Mouse (Mus musculus): ENCODE measurements around the gene Fbxw9. TPM values are rescaled to one million over a fixed set of nuclear protein-coding genes. Genes with fewer than 3 reads are reported as not detected.

Fbxw9 gene
- total RNA-seq, 2 experiments from 2014 or later: 19.3 to 19.8 TPM

DNA sequence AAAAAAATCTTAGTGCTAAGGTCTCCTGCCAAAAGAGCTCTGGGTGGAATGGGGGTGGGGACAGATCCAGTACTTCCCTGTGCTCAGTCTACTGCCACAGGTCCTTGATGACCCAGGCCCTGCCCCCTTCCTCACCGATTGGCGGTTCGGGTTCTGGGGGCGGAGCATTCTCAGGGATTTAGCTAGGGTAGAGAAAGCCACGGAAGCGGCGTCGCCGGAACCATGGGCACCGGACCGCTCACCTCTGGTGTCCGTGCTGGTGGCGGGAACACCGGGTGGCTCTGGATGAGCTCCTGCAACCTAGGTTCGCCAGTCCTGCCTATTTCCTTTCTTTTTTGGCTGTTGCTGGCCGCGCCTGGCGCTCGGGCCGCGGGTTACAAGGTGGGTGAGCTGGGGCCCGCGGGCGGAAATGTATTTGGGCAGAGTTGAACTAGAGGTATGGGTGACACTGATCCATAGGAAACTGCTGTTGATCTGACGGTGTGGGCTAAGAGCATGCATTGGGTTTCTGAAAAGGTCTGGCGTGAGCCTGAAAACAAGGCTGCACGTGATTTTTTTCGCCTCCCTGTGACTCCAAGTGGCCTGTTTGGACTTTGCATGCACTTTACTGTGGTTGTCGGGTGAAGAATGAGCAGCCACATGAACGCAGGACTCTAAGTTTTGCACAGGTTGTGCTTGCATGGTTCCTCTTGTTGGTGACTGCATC lies 23.4 kb downstream of the Fbxw9 start, which contains the start of gene Man2b1:
Gene Man2b1 (plus strand): TSS at position 163 of the 706 bp plus-strand sequence.
- DNase-seq (ENCODE audit: low spot score in 2 of 2): peak; percentile 84 to 92

DNA sequence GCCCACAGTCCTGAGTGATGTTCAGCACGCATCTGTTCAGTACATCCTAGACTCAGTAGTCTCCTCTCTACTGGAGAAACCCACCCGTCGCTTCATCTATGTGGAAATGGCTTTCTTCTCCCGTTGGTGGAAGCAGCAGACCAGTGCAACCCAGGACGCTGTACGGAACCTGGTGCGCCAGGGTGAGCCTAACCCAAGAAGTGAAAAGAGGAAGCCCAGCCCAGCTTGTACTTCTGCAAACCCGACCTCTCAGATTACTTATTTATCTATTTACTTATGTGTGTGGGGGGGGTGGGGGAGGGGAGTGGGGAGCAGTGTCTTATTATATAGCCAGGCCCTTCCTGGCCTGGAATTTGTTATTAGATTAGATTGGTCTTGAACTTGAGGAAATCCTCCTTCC lies 24.8 kb downstream of the Fbxw9 start:
- DNase-seq (ENCODE audit: low spot score in 2 of 2): no peak

DNA sequence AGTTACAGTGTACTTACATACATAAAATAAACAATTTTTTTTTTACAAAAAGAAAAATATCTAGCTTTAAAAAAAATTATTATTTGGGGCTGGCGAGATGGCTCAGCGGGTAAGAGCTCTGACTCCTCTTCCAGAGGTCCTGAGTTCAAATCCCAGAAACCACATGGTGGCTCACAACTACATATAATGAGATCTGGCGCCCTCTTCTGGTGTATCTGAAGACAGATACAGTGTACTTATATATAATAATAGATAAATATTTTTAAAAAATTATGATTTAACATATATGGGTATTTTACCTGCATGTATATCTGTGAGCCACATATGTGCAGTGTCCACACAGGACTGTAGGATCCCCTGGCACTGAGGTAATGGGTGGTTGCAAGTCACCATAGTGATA lies 26.4 kb downstream of the Fbxw9 start:
- no peak for DNase-seq (ENCODE audit: low spot score in 2 of 2)

DNA sequence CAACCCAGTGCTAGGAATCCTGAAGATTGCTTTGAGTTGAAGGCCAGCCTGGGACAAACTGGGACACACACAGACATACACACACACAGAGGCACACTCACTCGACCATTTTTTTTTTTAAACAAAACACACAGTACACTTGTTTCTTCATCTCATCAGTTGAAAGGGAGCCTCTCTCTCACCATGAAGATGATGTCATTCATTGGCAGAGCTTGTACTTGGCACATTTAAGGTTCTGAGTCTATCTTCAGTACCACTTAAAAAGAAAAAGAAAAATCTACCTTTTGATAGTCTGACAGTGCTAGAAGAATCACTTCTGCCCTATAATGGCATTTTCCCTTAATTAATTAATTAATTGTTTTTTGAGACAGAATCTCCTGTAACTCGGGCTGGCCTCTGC lies 28.9 kb downstream of the Fbxw9 start:
- no peak for DNase-seq (ENCODE audit: low spot score in 2 of 2)

DNA sequence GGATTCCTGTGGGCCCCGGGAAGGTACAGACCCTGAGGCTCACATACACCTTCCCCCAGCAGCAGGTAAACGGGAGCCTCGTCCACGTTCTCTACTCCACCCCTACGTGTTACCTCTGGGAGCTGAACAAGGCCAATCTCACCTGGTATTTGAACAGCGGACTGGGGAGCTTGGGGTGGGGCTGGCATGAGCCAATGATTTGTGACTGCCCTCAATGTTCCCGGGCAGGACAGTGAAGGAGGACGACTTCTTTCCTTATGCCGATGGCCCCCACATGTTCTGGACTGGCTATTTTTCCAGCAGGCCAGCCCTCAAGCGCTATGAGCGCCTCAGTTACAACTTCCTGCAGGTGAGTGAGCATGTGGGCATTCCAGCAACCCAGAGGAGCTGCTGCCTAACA lies 31.0 kb downstream of the Fbxw9 start:
- no peak for DNase-seq (ENCODE audit: low spot score in 2 of 2)

DNA sequence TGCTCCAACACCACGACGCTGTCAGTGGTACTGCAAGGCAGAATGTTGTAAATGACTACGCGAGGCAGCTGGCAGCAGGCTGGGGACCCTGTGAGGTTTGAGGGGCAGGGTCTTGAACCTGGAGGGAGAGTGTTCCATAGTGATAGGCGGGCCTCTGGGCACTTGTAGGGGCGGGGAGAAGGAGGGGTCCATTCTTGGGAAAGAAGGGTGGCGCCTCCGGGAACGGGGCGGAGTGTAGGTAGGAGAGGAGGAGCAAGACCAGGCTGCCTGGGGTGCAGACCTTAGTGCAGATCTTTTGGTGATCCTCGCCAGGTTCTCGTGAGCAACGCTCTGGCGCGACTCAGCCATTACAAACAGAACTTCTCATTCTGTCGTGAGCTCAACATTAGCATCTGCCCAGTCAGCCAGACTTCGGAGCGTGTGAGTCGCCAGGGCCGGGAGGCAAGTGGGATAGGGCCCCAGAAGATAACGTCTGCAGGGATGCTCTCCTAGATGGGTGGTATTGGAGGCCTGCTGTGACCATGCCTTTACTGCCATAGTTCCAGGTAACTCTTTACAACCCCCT lies 31.8 kb downstream of the Fbxw9 start:
- no peak for DNase-seq (ENCODE audit: low spot score in 2 of 2)

DNA sequence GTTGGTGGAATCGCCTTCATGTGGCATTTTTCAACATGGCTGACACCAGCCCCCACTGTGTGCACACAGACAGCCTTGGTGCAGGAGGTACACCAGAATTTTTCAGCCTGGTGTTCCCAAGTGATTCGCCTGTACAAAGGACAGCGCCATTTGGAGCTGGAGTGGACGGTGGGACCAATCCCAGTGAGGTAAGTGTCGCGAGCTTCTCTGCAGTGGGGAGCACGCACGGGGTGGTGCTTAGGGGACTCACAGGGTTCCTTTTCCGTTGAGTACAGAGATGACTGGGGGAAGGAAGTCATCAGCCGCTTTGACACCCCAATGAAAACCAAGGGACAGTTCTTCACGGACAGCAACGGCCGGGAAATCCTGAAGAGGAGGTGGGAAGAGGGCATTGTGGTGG lies 35.2 kb downstream of the Fbxw9 start:
- no peak for DNase-seq (ENCODE audit: low spot score in 2 of 2)

DNA sequence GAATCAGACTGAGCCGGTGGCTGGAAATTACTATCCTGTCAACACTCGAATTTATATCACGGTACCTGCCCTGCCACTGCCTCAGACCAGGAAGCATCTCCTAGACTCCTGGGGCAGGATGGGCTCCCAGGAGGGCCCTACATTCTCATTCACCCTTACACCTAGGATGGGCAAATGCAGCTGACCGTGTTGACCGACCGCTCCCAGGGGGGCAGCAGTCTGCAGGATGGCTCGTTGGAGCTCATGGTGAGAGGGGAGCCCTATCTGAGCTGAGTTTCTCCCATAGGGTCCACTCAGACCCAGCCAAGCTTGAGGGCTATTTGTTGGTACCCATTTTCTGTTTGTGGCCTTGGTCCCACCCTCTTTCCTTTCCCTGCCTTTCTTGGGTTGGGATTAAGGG lies 35.7 kb downstream of the Fbxw9 start:
- no peak for DNase-seq (ENCODE audit: low spot score in 2 of 2)

DNA sequence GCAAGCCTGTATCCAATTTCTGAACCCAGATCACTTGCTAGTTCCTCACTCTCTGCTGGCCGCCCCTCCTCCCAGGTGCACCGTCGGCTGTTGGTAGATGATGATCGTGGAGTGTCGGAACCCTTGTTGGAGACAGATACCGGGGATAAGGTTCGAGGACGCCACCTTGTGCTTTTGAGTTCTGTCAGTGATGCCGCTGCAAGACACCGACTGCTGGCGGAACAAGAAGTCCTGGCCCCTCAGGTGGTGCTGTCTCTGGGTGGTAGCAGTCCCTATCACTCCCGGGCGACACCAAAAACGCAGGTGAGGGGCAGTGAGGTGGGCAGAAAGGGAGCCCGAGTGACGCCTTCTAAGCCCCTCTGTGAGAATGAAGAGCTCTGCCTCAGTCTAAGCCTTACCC lies 36.3 kb downstream of the Fbxw9 start:
- no peak for DNase-seq (ENCODE audit: low spot score in 2 of 2)

DNA sequence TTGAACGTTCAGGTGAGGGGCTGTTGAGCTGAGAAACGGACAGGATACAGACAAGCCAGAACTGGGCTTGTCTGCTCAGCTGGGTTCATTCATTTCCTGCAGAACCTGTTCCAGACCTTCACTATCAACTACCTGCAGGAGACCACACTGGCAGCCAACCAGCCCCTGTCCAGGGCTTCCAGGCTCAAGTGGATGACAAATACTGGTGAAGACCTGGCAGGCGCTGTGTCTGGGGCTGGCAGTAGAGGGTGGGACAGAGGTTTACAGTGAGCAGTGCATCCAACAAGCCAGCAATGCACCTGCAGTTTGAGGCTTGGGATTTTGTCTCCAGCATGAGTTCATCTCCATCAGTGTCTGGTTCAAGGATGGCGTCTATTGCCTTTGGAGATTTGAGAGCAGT lies 37.0 kb downstream of the Fbxw9 start:
- DNase-seq (ENCODE audit: low spot score in 2 of 2): no peak

DNA sequence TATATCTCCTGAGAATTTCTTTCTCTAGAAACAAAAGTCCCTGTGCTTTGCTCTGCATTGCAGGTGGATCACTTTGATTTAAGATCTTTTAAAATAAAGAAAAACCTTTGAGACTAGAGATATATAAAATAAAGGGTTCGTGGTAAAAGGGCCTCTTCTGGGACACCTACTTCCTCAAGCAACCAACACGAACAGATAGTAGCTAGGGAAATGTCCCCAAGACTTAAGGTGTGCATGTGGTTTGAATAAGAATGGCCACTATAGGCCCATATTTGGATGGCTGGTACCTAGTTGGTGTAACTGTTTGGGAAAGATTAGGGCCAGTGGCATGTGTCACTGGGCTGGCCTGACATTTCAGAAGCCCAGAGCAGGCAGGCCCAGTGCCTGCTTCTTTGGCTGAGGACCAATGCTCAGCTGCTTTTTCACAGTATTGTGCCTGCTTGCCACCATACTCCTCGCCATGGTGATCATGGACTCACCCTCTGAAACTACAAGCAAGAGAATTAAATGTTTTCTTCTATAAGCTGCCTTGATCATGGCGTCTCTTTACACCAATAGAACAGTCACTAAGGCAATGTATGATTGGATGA lies 40.3 kb downstream of the Fbxw9 start:
- DNase-seq (ENCODE audit: low spot score in 2 of 2): no peak

DNA sequence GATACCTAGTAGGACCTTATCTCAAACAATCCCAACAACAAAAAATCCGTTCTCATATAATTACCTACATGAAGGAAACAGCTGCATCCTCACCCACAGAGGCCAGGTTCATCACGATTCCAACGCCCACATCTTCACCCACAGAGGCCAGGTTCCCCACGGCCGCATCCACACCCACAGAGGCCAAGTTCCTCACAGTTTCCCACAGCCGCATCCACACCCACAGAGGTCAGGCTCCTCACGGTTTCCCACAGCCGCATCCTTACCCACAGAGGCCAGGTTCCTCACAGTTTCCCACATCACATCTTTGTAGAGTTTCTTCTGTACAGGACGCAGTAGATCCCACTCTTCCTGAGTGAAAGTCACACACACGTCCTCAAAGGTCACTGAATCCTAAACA lies 53.4 kb downstream of the Fbxw9 start:
- DNase-seq (ENCODE audit: low spot score in 2 of 2): no peak

DNA sequence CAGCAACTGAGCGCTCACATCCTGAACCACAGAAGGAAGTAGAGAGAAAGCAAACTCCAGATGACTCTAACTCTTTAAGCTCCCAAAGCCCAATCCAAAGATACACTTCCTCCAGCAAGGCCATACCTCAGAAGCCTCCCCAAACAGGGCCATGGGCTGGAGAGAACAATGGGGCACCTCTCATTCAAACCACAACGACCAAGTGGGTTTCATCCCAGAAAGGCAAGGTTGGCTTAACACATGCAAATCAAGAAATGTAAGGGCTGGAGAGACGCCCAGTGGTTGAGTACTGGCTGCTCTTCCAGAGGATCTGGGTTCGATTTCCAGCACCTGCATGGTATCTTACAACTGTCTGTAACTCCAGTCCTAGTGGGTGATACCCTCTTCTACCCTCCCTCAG lies 55.6 kb downstream of the Fbxw9 start:
- no peak for DNase-seq (ENCODE audit: low spot score in 2 of 2)

Small RNAs within 50 kb of the gene (microRNA-seq; reads per million reads assigned to microRNA genes)
- gene Gm23388 (0 to 0.20 reads per million in 2 experiments), gene Mir7070 (0.74 to 2.0 reads per million in 2 experiments)

Other genes starting within 250 kb of the Fbxw9 start
- gene Dand5, start 237.2 kb upstream of the Fbxw9 start, total RNA-seq (2021): 10 to 100 TPM; 10.7 to 10.9 TPM
- 10 to 100 TPM; 27.3 to 27.4 TPM for gene Gadd45gip1, start 228.5 kb upstream of the Fbxw9 start, total RNA-seq (2021)
- gene Rad23a, start 219.4 kb upstream of the Fbxw9 start, total RNA-seq (2021): 10 to 100 TPM; 63.8 to 77.0 TPM
- 100 to 1,000 TPM; 506 to 521 TPM for gene Calr, start 213.1 kb upstream of the Fbxw9 start, total RNA-seq (2021)
- 10 to 100 TPM; 48.8 to 50.1 TPM for gene Farsa, start 203.1 kb upstream of the Fbxw9 start, total RNA-seq (2021)
- gene Syce2, start 187.9 kb upstream of the Fbxw9 start, total RNA-seq (2021): 10 to 100 TPM; 15.7 to 16.5 TPM
- gene Gcdh, start 166.1 kb upstream of the Fbxw9 start, total RNA-seq (2021): 10 to 100 TPM; 38.3 to 38.5 TPM
- under 1 TPM in 1 of 2 experiments, not detected in 1; 0.27 TPM for gene Klf1, start 158.1 kb upstream of the Fbxw9 start, total RNA-seq (2021)
- 1 to 10 TPM; 2.8 to 5.1 TPM for gene Dnase2a, start 151.5 kb upstream of the Fbxw9 start, total RNA-seq (2021)
- 10 to 100 TPM; 71.8 to 73.3 TPM for gene Mast1, start 122.7 kb upstream of the Fbxw9 start, total RNA-seq (2021)
- gene Rtbdn, start 113.1 kb upstream of the Fbxw9 start, total RNA-seq (2021): 1 to 10 TPM in 1 of 2 experiments, under 1 TPM in 1; 0.87 to 1.1 TPM
- gene Gm49661, start 90.6 kb upstream of the Fbxw9 start, total RNA-seq (2021): not detected
- gene Prdx2, start 90.5 kb upstream of the Fbxw9 start, total RNA-seq (2021): 100 to 1,000 TPM; 319 to 358 TPM
- gene Rnaseh2a, start 90.3 kb upstream of the Fbxw9 start, total RNA-seq (2021): 10 to 100 TPM; 41.8 to 46.2 TPM
- gene Junb, start 81.3 kb upstream of the Fbxw9 start, total RNA-seq (2021): 100 to 1,000 TPM; 102 to 103 TPM
- gene Hook2, start 69.5 kb upstream of the Fbxw9 start, total RNA-seq (2021): 1 to 10 TPM; 8.1 to 9.5 TPM
- not detected for gene Best2, start 45.5 kb upstream of the Fbxw9 start, total RNA-seq (2021)
- gene Asna1, start 34.8 kb upstream of the Fbxw9 start, total RNA-seq (2021): 100 to 1,000 TPM; 122 to 125 TPM
- 100 to 1,000 TPM; 132 to 133 TPM for gene Trir, start 33.2 kb upstream of the Fbxw9 start, total RNA-seq (2021)
- 100 to 1,000 TPM; 163 to 179 TPM for gene Tnpo2, start 23.1 kb upstream of the Fbxw9 start, total RNA-seq (2021)
- gene Gm5741, start 7.9 kb downstream of the Fbxw9 start, total RNA-seq (2021): not detected
- gene Dhps, start 11.7 kb downstream of the Fbxw9 start, total RNA-seq (2021): 10 to 100 TPM; 53.2 to 56.1 TPM
- gene Wdr83os, start 20.7 kb downstream of the Fbxw9 start, total RNA-seq (2021): 10 to 100 TPM; 60.9 to 65.6 TPM
- 10 to 100 TPM; 28.1 to 32.3 TPM for gene Wdr83, start 21.3 kb downstream of the Fbxw9 start, total RNA-seq (2021)
- gene Man2b1, start 23.2 kb downstream of the Fbxw9 start, total RNA-seq (2021): 10 to 100 TPM; 33.8 to 34.5 TPM
- 1 to 10 TPM; 6.7 to 7.2 TPM for gene Zfp791, start 63.0 kb downstream of the Fbxw9 start, total RNA-seq (2021)
- not detected for gene Cks1brt, start 91.9 kb downstream of the Fbxw9 start, total RNA-seq (2021)
- not detected for gene Olfr371, start 165.9 kb downstream of the Fbxw9 start, total RNA-seq (2021)
- gene Orc6, start 239.6 kb downstream of the Fbxw9 start, total RNA-seq (2021): 10 to 100 TPM; 29.1 to 29.6 TPM
- 100 to 1,000 TPM; 126 to 129 TPM for gene Vps35, start 239.7 kb downstream of the Fbxw9 start, total RNA-seq (2021)